In the genomic region with DNA sequence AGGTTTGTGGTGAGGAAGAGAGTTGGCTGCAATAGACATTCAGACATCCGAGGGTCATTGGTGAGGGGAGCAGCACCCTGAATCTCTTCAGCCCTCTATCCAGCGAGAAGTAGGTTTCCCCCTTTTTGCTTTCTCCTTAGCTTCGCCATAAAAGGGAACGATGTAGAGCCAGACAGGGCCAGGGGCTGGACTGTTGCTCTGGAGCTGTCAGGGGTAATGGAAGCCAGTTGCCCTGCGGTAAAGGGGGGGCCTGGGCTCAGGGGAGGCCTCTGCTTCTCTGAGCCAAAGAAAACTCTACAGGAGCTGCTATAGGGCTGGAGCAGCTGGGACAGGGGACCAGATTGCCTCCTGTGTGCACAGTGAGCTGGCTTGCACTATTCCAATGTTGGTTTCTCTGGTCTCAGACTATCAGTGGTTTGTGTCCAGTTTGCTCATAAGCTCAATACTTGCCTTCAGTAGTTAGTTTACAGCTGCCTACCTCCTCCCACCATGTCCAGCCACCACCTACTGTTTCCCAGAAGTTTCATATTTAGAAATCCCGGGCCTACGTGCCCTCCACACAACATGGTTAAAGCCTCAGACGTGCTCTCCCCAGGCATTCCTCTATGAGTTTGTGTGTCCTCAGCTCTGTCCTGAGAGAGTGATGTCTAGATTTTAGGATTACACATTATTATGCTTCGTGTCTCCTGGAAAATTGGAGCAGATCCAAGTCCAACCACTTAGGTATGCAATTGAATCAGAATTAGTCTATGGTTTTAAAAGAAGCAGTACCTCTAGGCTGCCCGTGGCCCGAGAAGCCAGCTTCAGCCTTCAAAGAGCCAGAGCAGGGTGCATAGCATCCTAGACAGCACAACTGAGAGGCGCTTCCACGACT, we compare ENCODE assay signal across 8 mouse cellular contexts. TPM values are rescaled to one million over a fixed set of nuclear protein-coding genes. Genes with fewer than 3 reads are reported as not detected.
A peak's percentile ranks its signal among the peaks of the same experiment; 100 is the strongest.
DNase-seq lines count a peak whose midpoint lies in the region; ATAC-seq lines count a peak whose summit lies in the region.

No protein-coding gene starts in this region.

- H3K9me3 ChIP-seq in neural tube, embryonic 11.5 days (ENCODE audit: control insufficient read depth, low read length): no peaks in the 10 kb centered on the region
- no peaks in the 10 kb centered on the region for H3K9me3 ChIP-seq in embryonic facial prominence, embryonic 15.5 days (replicated peaks)
- H3K9me3 ChIP-seq in hindbrain, embryonic 11.5 days (ENCODE audit: control insufficient read depth, low read length): no peaks in the 10 kb centered on the region
- H3K9me3 ChIP-seq in liver, embryonic 15.5 days (replicated peaks): no peaks in the 10 kb centered on the region

- DNase-seq in neural tube, embryonic 11.5 days (ENCODE audit: low spot score): peak; percentile 25
- no peak for DNase-seq in neural tube, embryonic 10.5 days (ENCODE audit: extremely low spot score, low spot score)
- DNase-seq in hindbrain, embryonic 11.5 days (ENCODE audit: low spot score): peak; percentile 23
- DNase-seq in adrenal gland, adult 8-10 months: no peak
- no peak for DNase-seq in ovary, adult 18-20 months (ENCODE audit: low spot score)
- DNase-seq in left cerebral cortex, postnatal 25 days (ENCODE audit: low spot score in 2 of 2): no peak

- H3K4me3 ChIP-seq in neural tube, embryonic 11.5 days (ENCODE audit: low read depth, low read length): peak overlapping the region; percentile 62
- peak overlapping the region; percentile 79 for H3K4me3 ChIP-seq in embryonic facial prominence, embryonic 15.5 days (replicated peaks)
- H3K4me3 ChIP-seq in hindbrain, embryonic 11.5 days (ENCODE audit: low read depth, low read length): peak overlapping the region; percentile 67
- peak overlapping the region; percentile 81 for H3K4me3 ChIP-seq in liver, embryonic 15.5 days (replicated peaks)

- no peaks in the 10 kb centered on the region for H3K27me3 ChIP-seq in neural tube, embryonic 11.5 days (ENCODE audit: control insufficient read depth, insufficient read depth, low read length)
- no peaks in the 10 kb centered on the region for H3K27me3 ChIP-seq in embryonic facial prominence, embryonic 15.5 days
- no peaks in the 10 kb centered on the region for H3K27me3 ChIP-seq in hindbrain, embryonic 11.5 days (ENCODE audit: control insufficient read depth, insufficient read depth, low read length)
- no peaks in the 10 kb centered on the region for H3K27me3 ChIP-seq in liver, embryonic 15.5 days

- H3K4me1 ChIP-seq in neural tube, embryonic 11.5 days (ENCODE audit: control insufficient read depth, insufficient read depth, low read length): peaks cover 16% of the 10 kb centered on the region
- peaks cover 71% of the 10 kb centered on the region for H3K4me1 ChIP-seq in embryonic facial prominence, embryonic 15.5 days
- H3K4me1 ChIP-seq in hindbrain, embryonic 11.5 days (replicated peaks; ENCODE audit: control insufficient read depth, insufficient read depth, low read length): peaks cover 7% of the 10 kb centered on the region; the same call in 1 of the 2 replicates
- H3K4me1 ChIP-seq in liver, embryonic 15.5 days (replicated peaks): peaks cover 82% of the 10 kb centered on the region

- peak overlapping the region; percentile 73; the same call in 1 of the 2 replicates for H3K27ac ChIP-seq in neural tube, embryonic 11.5 days (ENCODE audit: low read depth, low read length)
- H3K27ac ChIP-seq in embryonic facial prominence, embryonic 15.5 days (replicated peaks): peak overlapping the region; percentile 96
- H3K27ac ChIP-seq in hindbrain, embryonic 11.5 days (ENCODE audit: low read depth, low read length): peak overlapping the region; percentile 87; the same call in 1 of the 2 replicates
- H3K27ac ChIP-seq in liver, embryonic 15.5 days (replicated peaks): peak overlapping the region; percentile 93

- ATAC-seq in neural tube, embryonic 11.5 days (ENCODE audit: insufficient read depth, low FRiP score, low TSS enrichment): no peak
- ATAC-seq in embryonic facial prominence, embryonic 15.5 days (ENCODE audit: insufficient number of reproducible peaks, low FRiP score, low TSS enrichment, low read depth): peak; percentile 27
- ATAC-seq in hindbrain, embryonic 11.5 days (ENCODE audit: low FRiP score): no peak
- no peak for ATAC-seq in liver, embryonic 15.5 days (ENCODE audit: insufficient read depth)

- intact Hi-C loops in left cerebral cortex, postnatal 25 days (cut with DNase I): no loop called here

- peaks cover 5% of the 10 kb centered on the region for H3K36me3 ChIP-seq in neural tube, embryonic 11.5 days (ENCODE audit: control insufficient read depth, insufficient read depth, low read length)
- H3K36me3 ChIP-seq in embryonic facial prominence, embryonic 15.5 days: peaks cover 18% of the 10 kb centered on the region
- no peaks in the 10 kb centered on the region for H3K36me3 ChIP-seq in hindbrain, embryonic 11.5 days (ENCODE audit: control insufficient read depth, insufficient read depth, low read length)
- H3K36me3 ChIP-seq in liver, embryonic 15.5 days (replicated peaks): peaks cover 27% of the 10 kb centered on the region

- WGBS in neural tube, embryonic 11.5 days: 50% methylated on average over 13 of the region's 13 CpGs
- WGBS in embryonic facial prominence, embryonic 15.5 days: 27% methylated on average over 13 of the region's 13 CpGs
- WGBS in hindbrain, embryonic 11.5 days: 49% methylated on average over 13 of the region's 13 CpGs
- WGBS in liver, embryonic 15.5 days (ENCODE audit: insufficient replicate concordance): 47% methylated on average over 13 of the region's 13 CpGs

- 0 out of 2 replicates have a peak overlapping the region, but pooled peaks have one; percentile 18 for H3K9ac ChIP-seq in neural tube, embryonic 11.5 days (ENCODE audit: low read length)
- peak overlapping the region; percentile 37; the same call in 1 of the 2 replicates for H3K9ac ChIP-seq in embryonic facial prominence, embryonic 15.5 days
- peak overlapping the region; percentile 79 for H3K9ac ChIP-seq in hindbrain, embryonic 11.5 days (ENCODE audit: low read depth, low read length)
- H3K9ac ChIP-seq in liver, embryonic 15.5 days: peak overlapping the region; percentile 79

- peak overlapping the region; percentile 81; the same call in 1 of the 2 replicates for H3K4me2 ChIP-seq in neural tube, embryonic 11.5 days (ENCODE audit: low read depth)
- H3K4me2 ChIP-seq in embryonic facial prominence, embryonic 15.5 days (replicated peaks): peak overlapping the region; percentile 80
- peak overlapping the region; percentile 91 for H3K4me2 ChIP-seq in hindbrain, embryonic 11.5 days (replicated peaks; ENCODE audit: low read depth, low read length)
- peak overlapping the region; percentile 97 for H3K4me2 ChIP-seq in liver, embryonic 15.5 days

RNA-seq across cellular contexts. Expression of gene Ost4, which starts 1.1 kb away (rescaled TPM):
- 354 and 368 TPM in 2 replicates for polyA plus RNA-seq in neural tube, embryonic 11.5 days (2014; fragmentation: Nextera tagmentation; extraction: Ambion mirVana)
- 482 and 502 TPM in 2 replicates for polyA plus RNA-seq in embryonic facial prominence, embryonic 15.5 days (2015; fragmentation: Nextera tagmentation; extraction: Ambion mirVana)
- 335 and 338 TPM in 2 replicates for polyA plus RNA-seq in hindbrain, embryonic 11.5 days (2014; fragmentation: Nextera tagmentation; extraction: Ambion mirVana)
- polyA plus RNA-seq in liver, embryonic 15.5 days (2015; fragmentation: Nextera tagmentation; extraction: Ambion mirVana): 312 and 329 TPM in 2 replicates
- total RNA-seq in adrenal gland, adult 8-10 months (2022): 100 to 1,000 TPM; 210 to 235 (median 214) TPM
- 100 to 1,000 TPM in 1 of 2 experiments, 10 to 100 TPM in 1; 98.1 to 103 TPM for total RNA-seq in left cerebral cortex, postnatal 25 days (2021)

RNA-seq across cellular contexts. Expression of gene Emilin1, which starts 4.5 kb away (rescaled TPM):
- 59.7 and 69.8 TPM in 2 replicates for polyA plus RNA-seq in neural tube, embryonic 11.5 days (2014; fragmentation: Nextera tagmentation; extraction: Ambion mirVana)
- 244 and 254 TPM in 2 replicates for polyA plus RNA-seq in embryonic facial prominence, embryonic 15.5 days (2015; fragmentation: Nextera tagmentation; extraction: Ambion mirVana)
- polyA plus RNA-seq in hindbrain, embryonic 11.5 days (2014; fragmentation: Nextera tagmentation; extraction: Ambion mirVana): 46.0 and 48.5 TPM in 2 replicates
- polyA plus RNA-seq in liver, embryonic 15.5 days (2015; fragmentation: Nextera tagmentation; extraction: Ambion mirVana): 37.6 and 46.8 TPM in 2 replicates
- total RNA-seq in adrenal gland, adult 8-10 months (2022): 10 to 100 TPM; 48.7 to 62.4 (median 51.8) TPM
- 1 to 10 TPM; 2.1 to 2.3 TPM for total RNA-seq in left cerebral cortex, postnatal 25 days (2021)

RNA-seq across cellular contexts. Expression of gene Khk, which starts 12.6 kb away (rescaled TPM):
- 7.9 and 9.6 TPM in 2 replicates for polyA plus RNA-seq in neural tube, embryonic 11.5 days (2014; fragmentation: Nextera tagmentation; extraction: Ambion mirVana)
- 23.8 and 25.6 TPM in 2 replicates for polyA plus RNA-seq in embryonic facial prominence, embryonic 15.5 days (2015; fragmentation: Nextera tagmentation; extraction: Ambion mirVana)
- 4.2 and 7.8 TPM in 2 replicates for polyA plus RNA-seq in hindbrain, embryonic 11.5 days (2014; fragmentation: Nextera tagmentation; extraction: Ambion mirVana)
- polyA plus RNA-seq in liver, embryonic 15.5 days (2015; fragmentation: Nextera tagmentation; extraction: Ambion mirVana): 33.1 and 35.9 TPM in 2 replicates
- 10 to 100 TPM; 60.9 to 74.4 (median 69.4) TPM for total RNA-seq in adrenal gland, adult 8-10 months (2022)
- total RNA-seq in left cerebral cortex, postnatal 25 days (2021): 10 to 100 TPM; 15.1 to 15.9 TPM

RNA-seq across cellular contexts. Expression of gene Agbl5, which starts 20.2 kb away (rescaled TPM):
- 23.2 and 25.3 TPM in 2 replicates for polyA plus RNA-seq in neural tube, embryonic 11.5 days (2014; fragmentation: Nextera tagmentation; extraction: Ambion mirVana)
- 22.1 and 28.7 TPM in 2 replicates for polyA plus RNA-seq in embryonic facial prominence, embryonic 15.5 days (2015; fragmentation: Nextera tagmentation; extraction: Ambion mirVana)
- 21.5 and 24.0 TPM in 2 replicates for polyA plus RNA-seq in hindbrain, embryonic 11.5 days (2014; fragmentation: Nextera tagmentation; extraction: Ambion mirVana)
- 4.8 and 5.7 TPM in 2 replicates for polyA plus RNA-seq in liver, embryonic 15.5 days (2015; fragmentation: Nextera tagmentation; extraction: Ambion mirVana)
- total RNA-seq in adrenal gland, adult 8-10 months (2022): 10 to 100 TPM in 3 of 4 experiments, 1 to 10 TPM in 1; 9.9 to 22.6 (median 17.7) TPM
- 10 to 100 TPM; 14.3 to 17.8 TPM for total RNA-seq in left cerebral cortex, postnatal 25 days (2021)

RNA-seq across cellular contexts. Expression of gene Cgref1, which starts 36.7 kb away (rescaled TPM):
- 8.6 and 9.1 TPM in 2 replicates for polyA plus RNA-seq in neural tube, embryonic 11.5 days (2014; fragmentation: Nextera tagmentation; extraction: Ambion mirVana)
- 32.1 and 34.0 TPM in 2 replicates for polyA plus RNA-seq in embryonic facial prominence, embryonic 15.5 days (2015; fragmentation: Nextera tagmentation; extraction: Ambion mirVana)
- 6.9 and 7.6 TPM in 2 replicates for polyA plus RNA-seq in hindbrain, embryonic 11.5 days (2014; fragmentation: Nextera tagmentation; extraction: Ambion mirVana)
- 4.0 and 4.5 TPM in 2 replicates for polyA plus RNA-seq in liver, embryonic 15.5 days (2015; fragmentation: Nextera tagmentation; extraction: Ambion mirVana)
- total RNA-seq in adrenal gland, adult 8-10 months (2022): 1 to 10 TPM; 1.0 to 3.0 (median 1.8) TPM
- 10 to 100 TPM; 24.8 to 27.7 TPM for total RNA-seq in left cerebral cortex, postnatal 25 days (2021)

Comparison
In these comparisons a context has a peak if more than half of its experiments do, and no peak if none do; other contexts are left out.
1. DNase-seq: peak in neural tube, embryonic 11.5 days (single experiment) and hindbrain, embryonic 11.5 days (single experiment); none in neural tube, embryonic 10.5 days (single experiment), adrenal gland, adult 8-10 months (single experiment), ovary, adult 18-20 months (single experiment) and left cerebral cortex, postnatal 25 days (0 of 2).
2. H3K9ac ChIP-seq: peak in every context shown above with its lines; median percentile 79 in hindbrain, embryonic 11.5 days; 79 in liver, embryonic 15.5 days; 37 in embryonic facial prominence, embryonic 15.5 days; 18 in neural tube, embryonic 11.5 days.
3. Peak in every context shown above with its lines, with median percentiles within 50 percentile points of each other: H3K27ac ChIP-seq, H3K4me2 ChIP-seq and H3K4me3 ChIP-seq.